Mouse (Mus musculus): ENCODE measurements around the gene Olfr1212.

Gene Olfr1212

GRCm38 (mm10) chr2:88953669-88954068 is at the start of gene Olfr1212:
Gene Olfr1212 (plus strand): TSS chr2:88953969.
- no peak for DNase-seq (ENCODE audit: low read depth)

- no peak for DNase-seq (ENCODE audit: low read depth)
Observed at GRCm38 (mm10) chr2:88915057-88915456, 38.7 kb upstream of the Olfr1212 start, which contains the start of gene Olfr1209. Gene Olfr1209 (minus strand): TSS chr2:88915157.

- DNase-seq (ENCODE audit: low read depth) = no peak
Observed at GRCm38 (mm10) chr2:88938011-88938410, 15.8 kb upstream of the Olfr1212 start, which contains the start of gene Olfr1211. Gene Olfr1211 (minus strand): TSS chr2:88938111.

- no peak for DNase-seq (ENCODE audit: low read depth)
Observed at GRCm38 (mm10) chr2:88980181-88980580, 26.4 kb downstream of the Olfr1212 start, which contains the start of gene Gm13762. Gene Gm13762 (minus strand): TSS chr2:88980281.

- DNase-seq (ENCODE audit: low read depth) = no peak
Observed at GRCm38 (mm10) chr2:88992553-88992952, 38.8 kb downstream of the Olfr1212 start, which contains the start of gene Olfr1214. Gene Olfr1214 (minus strand): TSS chr2:88992653.

- no peak for DNase-seq (ENCODE audit: low read depth)
Observed at GRCm38 (mm10) chr2:89006873-89007272, 53.1 kb downstream of the Olfr1212 start, which contains the start of gene Olfr1215. Gene Olfr1215 (minus strand): TSS chr2:89006973.

Measured in naive thymus-derived CD4-positive, alpha-beta T cell, adult 2 months (primary cell).